Mouse (Mus musculus): Measurements from ENCODE around the gene Chrdl2. TPM values are rescaled to one million over a fixed set of nuclear protein-coding genes. Genes with fewer than 3 reads are reported as not detected.

Chrdl2 gene
- polyA plus RNA-seq, 1 experiment from 2014 or later = 0.94 TPM

- no peak for ATAC-seq (ENCODE audit: insufficient read depth, low FRiP score, low read depth)
- Histone ChIP-seq H3K9me3 (no peaks in the 10 kb centered on the region), H3K9ac (no peak overlapping the region), H3K4me1 (no peaks in the 10 kb centered on the region), H3K27me3 (replicated peaks) (no peaks in the 10 kb centered on the region; the same call in 1 of the 2 replicates), H3K36me3 (no peaks in the 10 kb centered on the region), H3K4me3 (replicated peaks) (no peak overlapping the region), H3K27ac (no peak overlapping the region), H3K4me2 (no peak overlapping the region)
- 62% methylated on average over 8 of the region's 8 CpGs for WGBS
Measured at GRCm38 (mm10) chr7:99990990-99991707, 14.8 kb upstream of the Chrdl2 start.

GRCm38 (mm10) chr7:99993159-99993558, 12.8 kb upstream of the Chrdl2 start:
- no peaks in the 10 kb centered on the region for H3K36me3 ChIP-seq
- no peaks in the 10 kb centered on the region for H3K27me3 ChIP-seq (replicated peaks)
- WGBS = 81% methylated on average over 7 of the region's 7 CpGs
- H3K27ac ChIP-seq = no peak overlapping the region
- no peak overlapping the region for H3K9ac ChIP-seq
- H3K4me3 ChIP-seq (replicated peaks) = no peak overlapping the region
- H3K9me3 ChIP-seq = no peaks in the 10 kb centered on the region
- no peak overlapping the region for H3K4me2 ChIP-seq
- no peaks in the 10 kb centered on the region for H3K4me1 ChIP-seq
- no peak for ATAC-seq (ENCODE audit: insufficient read depth, low FRiP score, low read depth)

GRCm38 (mm10) chr7:99995186-99995585, 10.8 kb upstream of the Chrdl2 start:
- Histone ChIP-seq H3K4me1 (no peaks in the 10 kb centered on the region), H3K27me3 (replicated peaks) (no peaks in the 10 kb centered on the region), H3K9me3 (no peaks in the 10 kb centered on the region), H3K9ac (no peak overlapping the region), H3K4me2 (no peak overlapping the region), H3K4me3 (replicated peaks) (no peak overlapping the region), H3K27ac (no peak overlapping the region), H3K36me3 (no peaks in the 10 kb centered on the region)
- 68% methylated on average over 7 of the region's 7 CpGs for WGBS
- no peak for ATAC-seq (ENCODE audit: insufficient read depth, low FRiP score, low read depth)

GRCm38 (mm10) chr7:99998668-99999067, 7.3 kb upstream of the Chrdl2 start:
- H3K27ac ChIP-seq = no peak overlapping the region
- 78% methylated on average over 3 of the region's 3 CpGs for WGBS
- H3K9ac ChIP-seq = no peak overlapping the region
- no peaks in the 10 kb centered on the region for H3K9me3 ChIP-seq
- H3K4me1 ChIP-seq = no peaks in the 10 kb centered on the region
- H3K27me3 ChIP-seq (replicated peaks) = no peaks in the 10 kb centered on the region
- no peak overlapping the region for H3K4me2 ChIP-seq
- H3K4me3 ChIP-seq (replicated peaks) = no peak overlapping the region
- no peaks in the 10 kb centered on the region for H3K36me3 ChIP-seq
- no peak for ATAC-seq (ENCODE audit: insufficient read depth, low FRiP score, low read depth)

GRCm38 (mm10) chr7:100003781-100004180, 2.2 kb upstream of the Chrdl2 start:
- Histone ChIP-seq H3K4me3 (replicated peaks) (no peak overlapping the region), H3K27me3 (replicated peaks) (peaks cover 42% of the 10 kb centered on the region), H3K4me1 (0 out of 2 replicates have a peak, but pooled peaks cover 8% of the 10 kb centered on the region), H3K9me3 (no peaks in the 10 kb centered on the region), H3K36me3 (no peaks in the 10 kb centered on the region), H3K9ac (no peak overlapping the region), H3K27ac (no peak overlapping the region), H3K4me2 (no peak overlapping the region)
- WGBS = 52% methylated on average over 9 of the region's 9 CpGs
- ATAC-seq (ENCODE audit: insufficient read depth, low FRiP score, low read depth) = no peak

- WGBS = 7% methylated on average over 11 of the region's 11 CpGs
- Histone ChIP-seq H3K4me3 (replicated peaks) (peak overlapping the region; percentile 53), H3K9ac (no peak overlapping the region), H3K36me3 (no peaks in the 10 kb centered on the region), H3K4me1 (0 out of 2 replicates have a peak, but pooled peaks cover 8% of the 10 kb centered on the region), H3K9me3 (no peaks in the 10 kb centered on the region), H3K27ac (no peak overlapping the region), H3K27me3 (replicated peaks) (peaks cover 47% of the 10 kb centered on the region), H3K4me2 (peak overlapping the region; percentile 96)
- ATAC-seq (ENCODE audit: insufficient read depth, low FRiP score, low read depth) = no peak
Measured at GRCm38 (mm10) chr7:100006411-100006810, 439 bp downstream of the Chrdl2 start.

GRCm38 (mm10) chr7:100008765-100009164, 2.8 kb downstream of the Chrdl2 start:
- peaks cover 47% of the 10 kb centered on the region for H3K27me3 ChIP-seq (replicated peaks)
- H3K9ac ChIP-seq = no peak overlapping the region
- WGBS = 88% methylated on average over 4 of the region's 4 CpGs
- H3K27ac ChIP-seq = no peak overlapping the region
- ATAC-seq (ENCODE audit: insufficient read depth, low FRiP score, low read depth) = no peak
- H3K4me2 ChIP-seq = no peak overlapping the region
- H3K4me1 ChIP-seq = 0 out of 2 replicates have a peak, but pooled peaks cover 8% of the 10 kb centered on the region
- no peak overlapping the region for H3K4me3 ChIP-seq (replicated peaks)
- no peaks in the 10 kb centered on the region for H3K36me3 ChIP-seq
- no peaks in the 10 kb centered on the region for H3K9me3 ChIP-seq

GRCm38 (mm10) chr7:100009640-100010039, 3.7 kb downstream of the Chrdl2 start:
- no peak overlapping the region for H3K27ac ChIP-seq
- H3K4me1 ChIP-seq = 0 out of 2 replicates have a peak, but pooled peaks cover 8% of the 10 kb centered on the region
- no peak overlapping the region for H3K4me2 ChIP-seq
- peak; percentile 36; the same call in 1 of the 2 replicates for ATAC-seq (ENCODE audit: insufficient read depth, low FRiP score, low read depth)
- H3K36me3 ChIP-seq = no peaks in the 10 kb centered on the region
- no peak overlapping the region for H3K9ac ChIP-seq
- 11% methylated on average over 11 of the region's 11 CpGs for WGBS
- H3K4me3 ChIP-seq (replicated peaks) = no peak overlapping the region
- H3K27me3 ChIP-seq (replicated peaks) = peaks cover 44% of the 10 kb centered on the region
- H3K9me3 ChIP-seq = no peaks in the 10 kb centered on the region

GRCm38 (mm10) chr7:100010711-100011110, 4.7 kb downstream of the Chrdl2 start:
- no peaks in the 10 kb centered on the region for H3K9me3 ChIP-seq
- WGBS = 48% methylated on average over 5 of the region's 5 CpGs
- H3K36me3 ChIP-seq = no peaks in the 10 kb centered on the region
- H3K4me3 ChIP-seq (replicated peaks) = no peak overlapping the region
- H3K4me2 ChIP-seq = no peak overlapping the region
- no peak for ATAC-seq (ENCODE audit: insufficient read depth, low FRiP score, low read depth)
- H3K27ac ChIP-seq = no peak overlapping the region
- H3K9ac ChIP-seq = no peak overlapping the region
- peaks cover 33% of the 10 kb centered on the region for H3K27me3 ChIP-seq (replicated peaks)
- 0 out of 2 replicates have a peak, but pooled peaks cover 3% of the 10 kb centered on the region for H3K4me1 ChIP-seq

- ATAC-seq (ENCODE audit: insufficient read depth, low FRiP score, low read depth) = no peak
- H3K9me3 ChIP-seq = no peaks in the 10 kb centered on the region
- H3K4me2 ChIP-seq = no peak overlapping the region
- no peaks in the 10 kb centered on the region for H3K36me3 ChIP-seq
- no peak overlapping the region for H3K4me3 ChIP-seq (replicated peaks)
- H3K4me1 ChIP-seq = no peaks in the 10 kb centered on the region
- peaks cover 22% of the 10 kb centered on the region for H3K27me3 ChIP-seq (replicated peaks)
- 61% methylated on average over 8 of the region's 8 CpGs for WGBS
- no peak overlapping the region for H3K9ac ChIP-seq
- H3K27ac ChIP-seq = no peak overlapping the region
Measured at GRCm38 (mm10) chr7:100012085-100012484, 6.1 kb downstream of the Chrdl2 start.

GRCm38 (mm10) chr7:100012515-100012914, 6.5 kb downstream of the Chrdl2 start:
- Histone ChIP-seq H3K4me3 (replicated peaks) (no peak overlapping the region), H3K36me3 (no peaks in the 10 kb centered on the region), H3K27ac (no peak overlapping the region), H3K4me2 (no peak overlapping the region), H3K9me3 (no peaks in the 10 kb centered on the region), H3K4me1 (no peaks in the 10 kb centered on the region), H3K27me3 (replicated peaks) (peaks cover 18% of the 10 kb centered on the region), H3K9ac (no peak overlapping the region)
- no peak for ATAC-seq (ENCODE audit: insufficient read depth, low FRiP score, low read depth)
- 33% methylated on average over 6 of the region's 6 CpGs for WGBS

- no peak overlapping the region for H3K9ac ChIP-seq
- H3K36me3 ChIP-seq = no peaks in the 10 kb centered on the region
- H3K4me1 ChIP-seq = no peaks in the 10 kb centered on the region
- H3K4me2 ChIP-seq = no peak overlapping the region
- WGBS = 61% methylated on average over 8 of the region's 8 CpGs
- no peaks in the 10 kb centered on the region for H3K9me3 ChIP-seq
- no peak for ATAC-seq (ENCODE audit: insufficient read depth, low FRiP score, low read depth)
- H3K27me3 ChIP-seq (replicated peaks) = 0 out of 2 replicates have a peak, but pooled peaks cover 2% of the 10 kb centered on the region
- no peak overlapping the region for H3K4me3 ChIP-seq (replicated peaks)
- no peak overlapping the region for H3K27ac ChIP-seq
Measured at GRCm38 (mm10) chr7:100014123-100014600, 8.2 kb downstream of the Chrdl2 start.
